Mouse (Mus musculus) MN1 (cell line): ENCODE data around the gene Polr1a.

Experiments used
- DNase-seq: peaks from one replicate; pipeline ENCODE4 v3.0.0-alpha.2; 2016; ENCODE audit warnings: low spot score

The Polr1a gene

GRCm38 (mm10) chr6:71997215-71997614, 88.4 kb downstream of the Polr1a start:
- DNase-seq: no peak

GRCm38 (mm10) chr6:71999917-72000512, 91.2 kb downstream of the Polr1a start:
- no peak for DNase-seq

- no peak for DNase-seq
Measured at GRCm38 (mm10) chr6:72001220-72001777, 92.4 kb downstream of the Polr1a start.

GRCm38 (mm10) chr6:72007411-72008212, 98.8 kb downstream of the Polr1a start:
- DNase-seq: no peak

- DNase-seq: no peak
Measured at GRCm38 (mm10) chr6:72008213-72008655, 99.4 kb downstream of the Polr1a start.

GRCm38 (mm10) chr6:72009454-72009853, 100.6 kb downstream of the Polr1a start:
- no peak for DNase-seq

GRCm38 (mm10) chr6:72014033-72014432, 105.2 kb downstream of the Polr1a start:
- no peak for DNase-seq

GRCm38 (mm10) chr6:72018052-72018451, 109.2 kb downstream of the Polr1a start:
- no peak for DNase-seq

GRCm38 (mm10) chr6:72025497-72025896, 116.6 kb downstream of the Polr1a start:
- no peak for DNase-seq

GRCm38 (mm10) chr6:72028079-72028478, 119.2 kb downstream of the Polr1a start:
- DNase-seq: no peak

GRCm38 (mm10) chr6:72029674-72030073, 120.8 kb downstream of the Polr1a start:
- DNase-seq: no peak
